Mouse (Mus musculus) liver, adult (tissue): ENCODE results near the gene Nhlrc1.

Experiments
- GATA4 ChIP-seq: IDR thresholded peaks from 2 replicates; pipeline ENCODE4 v1.6.1; 2014; ENCODE audit warnings: mild to moderate bottlenecking, low read length; ENCODE audit not compliant: insufficient replicate concordance

The Nhlrc1 gene

GRCm38 (mm10) chr13:47014334-47015194 is at the start of gene Nhlrc1:
Gene Nhlrc1 (minus strand): TSS chr13:47014850.
- no peak for TF ChIP-seq GATA4

GRCm38 (mm10) chr13:47063985-47064760 is 49.5 kb upstream of the Nhlrc1 start:
- no peak for TF ChIP-seq GATA4

DNA sequence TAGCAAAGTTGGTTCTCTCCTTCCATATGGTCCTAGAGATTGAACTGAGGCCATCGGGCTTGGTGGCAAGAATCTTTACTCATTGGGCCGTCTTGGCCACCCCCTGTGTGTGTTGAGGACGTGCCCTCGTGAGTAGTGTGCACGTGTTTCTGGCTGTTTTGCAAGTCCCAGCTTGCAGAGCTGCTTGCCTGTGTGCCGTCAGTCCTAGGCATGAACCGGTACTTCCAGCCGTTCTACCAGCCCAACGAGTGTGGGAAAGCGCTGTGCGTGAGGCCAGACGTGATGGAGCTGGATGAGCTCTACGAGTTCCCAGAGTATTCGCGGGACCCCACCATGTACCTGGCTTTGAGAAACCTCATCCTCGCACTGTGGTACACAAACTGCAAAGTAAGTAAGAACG is 48.1 kb upstream of the Nhlrc1 start:
- no peak for TF ChIP-seq GATA4

- no peak for TF ChIP-seq GATA4
Observed at GRCm38 (mm10) chr13:47056781-47057180, 42.1 kb upstream of the Nhlrc1 start.

GRCm38 (mm10) chr13:47056126-47056525 is 41.5 kb upstream of the Nhlrc1 start:
- no peak for TF ChIP-seq GATA4

DNA sequence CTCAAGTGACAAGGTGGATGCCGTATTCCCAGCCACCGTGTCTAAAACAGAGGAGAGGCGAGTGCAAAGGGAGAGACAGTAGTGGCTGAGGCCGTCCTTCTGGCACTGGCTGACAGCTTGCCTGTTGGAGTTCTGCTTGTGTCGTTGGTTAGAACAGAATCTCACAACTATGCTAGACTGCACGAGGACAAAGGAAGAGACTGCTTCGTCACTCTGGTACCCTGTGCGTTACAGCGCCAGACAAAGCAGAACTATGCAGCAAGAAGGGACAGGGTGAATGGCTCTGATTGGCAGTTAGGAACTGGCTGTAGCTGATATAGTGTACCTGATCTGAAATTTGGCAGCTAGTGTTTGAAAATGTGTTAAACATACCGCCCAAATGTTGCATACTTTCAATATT is 39.3 kb upstream of the Nhlrc1 start:
- no peak for TF ChIP-seq GATA4

- TF ChIP-seq GATA4, result no peak
Observed at GRCm38 (mm10) chr13:47050009-47050408, 35.4 kb upstream of the Nhlrc1 start.

GRCm38 (mm10) chr13:47047996-47048395 is 33.3 kb upstream of the Nhlrc1 start:
- no peak for TF ChIP-seq GATA4

DNA sequence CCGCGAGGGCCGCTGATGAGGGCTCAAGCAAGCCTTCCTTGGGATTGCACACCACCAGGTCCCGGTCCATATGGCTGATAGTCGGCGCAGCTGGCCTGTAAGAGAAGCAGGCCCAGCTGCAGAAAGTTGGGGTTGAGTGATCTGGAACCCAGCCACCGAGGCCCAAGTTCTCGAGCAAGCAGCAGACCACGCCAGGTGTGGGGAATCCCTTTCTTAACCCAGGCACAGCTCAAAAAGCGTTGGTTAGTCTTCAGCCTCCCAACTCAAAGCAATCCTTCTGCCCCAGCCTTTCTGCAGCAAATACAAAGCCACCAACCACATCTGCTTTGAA is 29.9 kb upstream of the Nhlrc1 start, which contains the start of gene Tpmt:
Tpmt (minus strand) TSS at position 121 of the 331 bp plus-strand sequence.
- no peak for TF ChIP-seq GATA4

GRCm38 (mm10) chr13:47043833-47044616 is 29.4 kb upstream of the Nhlrc1 start:
- no peak for TF ChIP-seq GATA4

DNA sequence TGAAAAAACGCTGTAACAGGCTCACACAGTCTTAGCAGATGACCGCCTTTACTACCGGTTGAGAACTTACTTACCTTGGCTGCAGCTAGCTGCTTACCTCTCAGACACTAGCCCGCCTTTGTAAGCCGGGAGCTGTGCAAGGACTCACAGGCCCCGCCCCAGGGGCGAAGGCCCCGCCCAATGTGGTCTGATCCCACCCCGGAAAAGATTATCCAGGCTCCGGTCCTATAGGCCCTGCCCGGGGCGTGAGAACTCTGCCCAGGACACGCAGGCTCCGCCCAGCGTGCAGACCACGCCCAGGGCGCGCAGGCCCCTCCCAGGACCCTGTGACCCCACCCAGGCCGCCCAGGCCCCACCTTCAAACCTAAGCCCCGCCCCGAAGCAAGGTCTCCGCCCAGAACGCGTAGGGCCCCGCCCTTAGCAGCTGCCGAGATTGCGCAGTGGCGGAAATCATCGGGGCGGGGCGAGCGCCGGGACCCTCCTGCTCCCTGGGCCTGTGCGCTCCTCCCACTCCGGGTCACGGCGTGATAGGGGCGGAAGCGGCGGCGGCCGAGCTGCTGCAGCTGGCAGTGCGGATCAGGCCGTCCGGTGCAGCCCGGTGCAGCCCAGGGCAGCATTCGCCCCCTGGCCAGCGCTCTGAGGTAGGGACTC is 28.5 kb upstream of the Nhlrc1 start, which contains the start of gene Kdm1b:
Kdm1b (plus strand) TSS at position 470 of the 651 bp plus-strand sequence.
- peak; percentile 76; the same call in 1 of the 2 replicates for TF ChIP-seq GATA4

- no peak for TF ChIP-seq GATA4
Observed at GRCm38 (mm10) chr13:47042024-47042633, 27.5 kb upstream of the Nhlrc1 start.

GRCm38 (mm10) chr13:47040061-47040460 is 25.4 kb upstream of the Nhlrc1 start:
- TF ChIP-seq GATA4, result no peak

- TF ChIP-seq GATA4, result no peak
Observed at GRCm38 (mm10) chr13:47037946-47038345, 23.3 kb upstream of the Nhlrc1 start.
